Mouse (Mus musculus): ENCODE measurements at regions not wholly inside any gene's neighbourhood (a gene's known extent, or its start where the extent isn't known, plus 50 kb on each side); places are given as distances from the start of the nearest gene placed in this dataset.
A peak's percentile ranks its signal among the peaks of the same experiment; 100 is the strongest.

GRCm38 (mm10) chr16:19024010-19024532 lies 147.2 kb downstream of the Hira start:
- no peak for TF ChIP-seq USF1 (IDR thresholded peaks at IDR 0.05; ENCODE audit: low read depth, low read length)
- TF ChIP-seq TBP (conservative IDR thresholded peaks at IDR 0.05; ENCODE audit: low read depth, low read length): 0 out of 2 replicates have a peak, but pooled peaks have one; percentile 44
- 0 out of 2 replicates have a peak, but pooled peaks have one; percentile 45 for TF ChIP-seq MAX (IDR thresholded peaks at IDR 0.05; ENCODE audit: low read length)
- peak; percentile 8; the same call in 1 of the 2 replicates for TF ChIP-seq ETS1 (conservative IDR thresholded peaks at IDR 0.05; ENCODE audit: low read depth, low read length)
- peak; percentile 77; the same call in 1 of the 2 replicates for TF ChIP-seq MYC (IDR thresholded peaks at IDR 0.05; ENCODE audit: low read depth, low read length)
- TF ChIP-seq POLR2A (IDR thresholded peaks at IDR 0.05; ENCODE audit: low read depth, low read length): peak; percentile 36; the same call in 1 of the 2 replicates
- TF ChIP-seq ELF1 (IDR thresholded peaks at IDR 0.05; ENCODE audit: low read depth, low read length): peak; percentile 61
- no peak for TF ChIP-seq SMC3 (IDR thresholded peaks at IDR 0.05; ENCODE audit: low read depth, low read length)
- peak; percentile 64 for TF ChIP-seq TCF12 (IDR thresholded peaks at IDR 0.05; ENCODE audit: low read depth, low read length)
- TF ChIP-seq IRF4 (IDR thresholded peaks at IDR 0.05; ENCODE audit: low read depth, low read length): peak; percentile 85
- TF ChIP-seq ZMIZ1 (IDR thresholded peaks at IDR 0.05; ENCODE audit: low read depth, low read length): 0 out of 2 replicates have a peak, but pooled peaks have one; percentile 7
- TF ChIP-seq CHD2 (IDR thresholded peaks at IDR 0.05; ENCODE audit: low read length): no peak
- TF ChIP-seq KAT2A (IDR thresholded peaks at IDR 0.05; ENCODE audit: insufficient replicate concordance, low read length): peak; percentile 13; the same call in 1 of the 2 replicates
- TF ChIP-seq EP300 (IDR thresholded peaks at IDR 0.05; ENCODE audit: low read length): peak; percentile 58
- TF ChIP-seq UBTF (IDR thresholded peaks at IDR 0.05; ENCODE audit: low read depth, low read length): no peak
- Histone ChIP-seq H3K79me2 (replicated peaks; ENCODE audit: control insufficient read depth, extremely low read depth, insufficient read depth, poor library complexity, severe bottlenecking) (no peaks in the 10 kb centered on the region; the same call in 1 of the 2 replicates), H3K36me3 (replicated peaks in 1 of 2; ENCODE audit: control insufficient read depth in 1 of 2, insufficient read depth in 1 of 2, low read length in 1 of 2) (peaks cover 5 to 53% of the 10 kb centered on the region in 2 experiments), H3K4me1 (ENCODE audit: control insufficient read depth in 1 of 2, insufficient read depth in 2 of 2) (peaks cover 25 to 78% of the 10 kb centered on the region in 2 experiments), H3K4me3 (replicated peaks in 1 of 3; ENCODE audit: low read depth in 2 of 3, low read length in 2 of 3, poor library complexity in 1 of 3) (no peak overlapping the region), H3K9ac (ENCODE audit: insufficient read depth, low read depth) (peak overlapping the region; percentile 50), H3K4me2 (ENCODE audit: insufficient read depth, low read depth, poor library complexity, severe bottlenecking) (no peak overlapping the region), H3K27ac (ENCODE audit: insufficient read depth, low read depth) (peak overlapping the region; percentile 92), H3K27me3 (replicated peaks) (no peaks in the 10 kb centered on the region), H3K9me3 (replicated peaks; ENCODE audit: low read length) (no peaks in the 10 kb centered on the region)
- DNase-seq (ENCODE audit: extremely low read depth): peak; percentile 77
- dilution Hi-C loops (cut with MboI; ENCODE audit: extremely low pct_ligation_motif_present, extremely low pct_unique_long_range_greater_than_20kb, low sequenced_read_pairs) (no loop called here), in situ Hi-C loops (cut with MboI; ENCODE audit: low pct_ligation_motif_present, low pct_unique_long_range_greater_than_20kb, low sequenced_read_pairs) (no loop called here)

GRCm38 (mm10) chr16:19025227-19025932 lies 148.5 kb downstream of the Hira start:
- no peaks in the 10 kb centered on the region for H3K9me3 ChIP-seq (replicated peaks; ENCODE audit: low read length)
- no peaks in the 10 kb centered on the region; the same call in 1 of the 2 replicates for H3K79me2 ChIP-seq (replicated peaks; ENCODE audit: control insufficient read depth, extremely low read depth, insufficient read depth, poor library complexity, severe bottlenecking)
- H3K4me1 ChIP-seq (ENCODE audit: control insufficient read depth in 1 of 2, insufficient read depth in 2 of 2): peaks cover 32 to 90% of the 10 kb centered on the region in 2 experiments
- H3K4me2 ChIP-seq (ENCODE audit: insufficient read depth, low read depth, poor library complexity, severe bottlenecking): no peak overlapping the region
- no peak overlapping the region for H3K4me3 ChIP-seq (replicated peaks in 1 of 3; ENCODE audit: low read depth in 2 of 3, low read length in 2 of 3, poor library complexity in 1 of 3)
- no peaks in the 10 kb centered on the region for H3K27me3 ChIP-seq (replicated peaks)
- H3K9ac ChIP-seq (ENCODE audit: insufficient read depth, low read depth): peak overlapping the region; percentile 50; the same call in 1 of the 2 replicates
- H3K36me3 ChIP-seq (replicated peaks in 1 of 2; ENCODE audit: control insufficient read depth in 1 of 2, insufficient read depth in 1 of 2, low read length in 1 of 2): peaks cover 5 to 51% of the 10 kb centered on the region in 2 experiments
- peak overlapping the region; percentile 92 for H3K27ac ChIP-seq (ENCODE audit: insufficient read depth, low read depth)
- dilution Hi-C loops (cut with MboI; ENCODE audit: extremely low pct_ligation_motif_present, extremely low pct_unique_long_range_greater_than_20kb, low sequenced_read_pairs) (no loop called here), in situ Hi-C loops (cut with MboI; ENCODE audit: low pct_ligation_motif_present, low pct_unique_long_range_greater_than_20kb, low sequenced_read_pairs) (loop anchor here (5.0 kb wide), 1 partner anchor 37 kb away; no protein-coding TSS in a partner anchor)
- DNase-seq (ENCODE audit: extremely low read depth): peak; percentile 48
- TF ChIP-seq IRF4 (IDR thresholded peaks at IDR 0.05; ENCODE audit: low read depth, low read length) (peak; percentile 32; the same call in 1 of the 2 replicates), USF2 (conservative IDR thresholded peaks at IDR 0.05; ENCODE audit: low read depth, low read length) (no peak), CHD1 (IDR thresholded peaks at IDR 0.05; ENCODE audit: low read depth, low read length) (peak; percentile 95), MEF2A (IDR thresholded peaks at IDR 0.05; ENCODE audit: borderline replicate concordance, low read depth, low read length) (no peak), TBP (conservative IDR thresholded peaks at IDR 0.05; ENCODE audit: low read depth, low read length) (peak; percentile 74; the same call in 1 of the 2 replicates), ELF1 (IDR thresholded peaks at IDR 0.05; ENCODE audit: low read depth, low read length) (no peak), HCFC1 (IDR thresholded peaks at IDR 0.05; ENCODE audit: low read depth, low read length) (no peak), RAD21 (IDR thresholded peaks at IDR 0.05; ENCODE audit: low read depth, low read length) (no peak), UBTF (IDR thresholded peaks at IDR 0.05; ENCODE audit: low read depth, low read length) (no peak), ZMIZ1 (IDR thresholded peaks at IDR 0.05; ENCODE audit: low read depth, low read length) (no peak), POLR2A (IDR thresholded peaks at IDR 0.05; ENCODE audit: low read depth, low read length) (peak; percentile 19; the same call in 1 of the 2 replicates), TCF12 (IDR thresholded peaks at IDR 0.05; ENCODE audit: low read depth, low read length) (no peak), NELFE (IDR thresholded peaks at IDR 0.05; ENCODE audit: low read depth, low read length) (no peak), GABPA (IDR thresholded peaks at IDR 0.05; ENCODE audit: insufficient replicate concordance, low read depth, low read length) (no peak), POLR2AphosphoS2 (IDR thresholded peaks at IDR 0.05; ENCODE audit: low read depth, low read length) (no peak), NRF1 (IDR thresholded peaks at IDR 0.05; ENCODE audit: low read depth, low read length) (no peak), BHLHE40 (IDR thresholded peaks at IDR 0.05; ENCODE audit: low read depth, low read length) (no peak), KAT2A (IDR thresholded peaks at IDR 0.05; ENCODE audit: insufficient replicate concordance, low read length) (no peak), EP300 (IDR thresholded peaks at IDR 0.05; ENCODE audit: low read length) (0 out of 2 replicates have a peak, but pooled peaks have one; percentile 27), JUN (IDR thresholded peaks at IDR 0.05; ENCODE audit: insufficient read depth, low read depth, low read length) (no peak), ETS1 (conservative IDR thresholded peaks at IDR 0.05; ENCODE audit: low read depth, low read length) (no peak), ZNF384 (IDR thresholded peaks at IDR 0.05; ENCODE audit: low read depth, low read length) (peak; percentile 87)

Data from CH12.LX (cell line).